Mouse (Mus musculus) heart, embryonic 16.5 days (tissue): ENCODE data around the gene Scap. TPM values are rescaled to one million over a fixed set of nuclear protein-coding genes. Genes with fewer than 3 reads are reported as not detected.
"Not testable (repeated sequence)": the region's sequence is repeated elsewhere in the genome, so short reads cannot be mapped to it uniquely, and the experiment has no call there.

Experiments
- ATAC-seq: fragments of 200-750 bp; cut with Nextera tagmentation; replicated peaks from 2 replicates; pipeline ENCODE4 v1.8.0; 2017; ENCODE audit warnings: moderate number of reproducible peaks; ENCODE audit not compliant: insufficient read depth, low FRiP score; ENCODE audit errors: extremely low read depth
- H3K27ac ChIP-seq: fragments of 300-500 bp; sonication (generic); 2 replicates; pipeline ENCODE4 v1.5.1; 2014; ENCODE audit warnings: mild to moderate bottlenecking, low read length, control low read depth, moderate library complexity
- H3K27me3 ChIP-seq: fragments of 300-500 bp; sonication (generic); 2 replicates; pipeline ENCODE4 v1.6.1; 2014; ENCODE audit warnings: low read length, mixed read lengths; ENCODE audit not compliant: control insufficient read depth, insufficient read depth
- H3K36me3 ChIP-seq: fragments of 300-500 bp; sonication (generic); 2 replicates; pipeline ENCODE4 v1.6.1; 2014; ENCODE audit not compliant: control insufficient read depth, insufficient read depth
- H3K4me1 ChIP-seq: fragments of 300-500 bp; sonication (generic); 2 replicates; pipeline ENCODE4 v1.6.1; 2014; ENCODE audit warnings: low read length, mixed read lengths; ENCODE audit not compliant: control insufficient read depth, insufficient read depth
- H3K4me2 ChIP-seq: fragments of 300-500 bp; sonication (generic); 2 replicates; pipeline ENCODE4 v1.6.1; 2014; ENCODE audit warnings: low read depth, mild to moderate bottlenecking, control low read depth, low read length
- H3K4me3 ChIP-seq: fragments of 300-500 bp; sonication (generic); 2 replicates; pipeline ENCODE4 v1.5.1; 2014; ENCODE audit warnings: mild to moderate bottlenecking, control low read depth, low read length
- H3K9ac ChIP-seq: fragments of 300-500 bp; sonication (generic); 2 replicates; pipeline ENCODE4 v1.6.1; 2014; ENCODE audit warnings: low read length, control low read depth
- H3K9me3 ChIP-seq: fragments of 300-500 bp; sonication (generic); replicated peaks from 2 replicates; pipeline ENCODE4 v1.6.1; 2016; ENCODE audit warnings: low read length; ENCODE audit not compliant: control insufficient read depth
- WGBS: fragments of 180-500 bp; shearing (Covaris S2); extraction: QIAGEN DNeasy Blood & Tissue Kit; methylation state at CpG from one replicate; pipeline ENCODE4 v1.1.7; 2014; 5-methylcytosine and 5-hydroxymethylcytosine counted together
- polyA plus RNA-seq: library from polyadenylated mRNA; unstranded; fragments of >200 nt; fragmentation: Nextera tagmentation; extraction: Ambion mirVana; gene quantifications from 2 replicates; pipeline ENCODE4 v1.2.1, GENCODE M21; 2015

Gene Scap
- polyA plus RNA-seq, 1 experiment from 2014 or later = 22.2 TPM

GRCm38 (mm10) chr9:110384369-110384929 is 51.4 kb downstream of the Scap start:
- no peak for ATAC-seq
- Histone ChIP-seq H3K36me3 (peaks cover 46% of the 10 kb centered on the region), H3K4me1 (no peaks in the 10 kb centered on the region), H3K9ac (no peak overlapping the region), H3K4me2 (no peak overlapping the region), H3K4me3 (no peak overlapping the region), H3K27me3 (no peaks in the 10 kb centered on the region), H3K9me3 (no peaks in the 10 kb centered on the region), H3K27ac (no peak overlapping the region)
- 85% methylated on average over 7 of the region's 7 CpGs for WGBS

GRCm38 (mm10) chr9:110388011-110388410 is 54.9 kb downstream of the Scap start:
- ATAC-seq = no peak
- Histone ChIP-seq H3K27me3 (no peaks in the 10 kb centered on the region), H3K4me3 (no peak overlapping the region), H3K9ac (no peak overlapping the region), H3K36me3 (peaks cover 55% of the 10 kb centered on the region), H3K9me3 (no peaks in the 10 kb centered on the region), H3K4me1 (no peaks in the 10 kb centered on the region), H3K27ac (no peak overlapping the region), H3K4me2 (no peak overlapping the region)
- WGBS = 87% methylated on average over 7 of the region's 7 CpGs

- Histone ChIP-seq H3K4me2 (no peak overlapping the region), H3K4me3 (no peak overlapping the region), H3K27me3 (no peaks in the 10 kb centered on the region), H3K36me3 (peaks cover 38% of the 10 kb centered on the region), H3K9me3 (no peaks in the 10 kb centered on the region), H3K9ac (no peak overlapping the region), H3K27ac (no peak overlapping the region), H3K4me1 (no peaks in the 10 kb centered on the region)
- no peak for ATAC-seq
- 77% methylated on average over 3 of the region's 3 CpGs for WGBS
These were observed 57.8 kb downstream of the Scap start for GRCm38 (mm10) chr9:110390843-110391242.

- Histone ChIP-seq H3K36me3 (peaks cover 33% of the 10 kb centered on the region), H3K4me3 (no peak overlapping the region), H3K27me3 (no peaks in the 10 kb centered on the region), H3K27ac (no peak overlapping the region), H3K4me1 (no peaks in the 10 kb centered on the region), H3K4me2 (no peak overlapping the region), H3K9ac (no peak overlapping the region), H3K9me3 (no peaks in the 10 kb centered on the region)
- WGBS = 86% methylated on average over 4 of the region's 4 CpGs
- no peak for ATAC-seq
These were observed 60.2 kb downstream of the Scap start for GRCm38 (mm10) chr9:110393295-110393694.

DNA sequence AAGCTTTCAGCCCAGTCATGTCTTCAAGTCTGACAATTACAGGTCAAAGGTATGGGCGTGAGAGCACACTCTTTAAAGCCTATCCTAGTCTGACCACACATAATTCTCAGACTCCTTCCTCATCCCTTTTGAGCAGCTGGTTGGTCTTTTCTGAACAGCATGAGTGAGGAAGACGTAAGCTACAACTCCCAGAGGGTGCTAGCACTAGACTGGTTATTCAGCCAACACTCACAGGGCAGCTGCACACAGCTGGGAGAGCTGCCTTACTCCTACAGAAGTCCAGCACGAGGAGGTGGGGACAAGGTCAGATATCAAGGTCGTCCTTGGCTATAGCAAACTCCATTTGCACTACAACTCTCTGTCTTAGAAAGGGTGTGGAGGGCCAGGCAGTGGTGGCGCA is 67.6 kb downstream of the Scap start:
- no peak; the same call in 1 of the 2 replicates for ATAC-seq
- Histone ChIP-seq H3K27me3 (no peaks in the 10 kb centered on the region), H3K9me3 (no peaks in the 10 kb centered on the region), H3K4me3 (no peak overlapping the region), H3K36me3 (peaks cover 8% of the 10 kb centered on the region), H3K4me1 (peaks cover 8% of the 10 kb centered on the region; the same call in 1 of the 2 replicates), H3K4me2 (no peak overlapping the region), H3K9ac (no peak overlapping the region), H3K27ac (no peak overlapping the region)
- WGBS = 68% methylated on average over 5 of the region's 5 CpGs

GRCm38 (mm10) chr9:110402731-110403130 is 69.6 kb downstream of the Scap start:
- 92% methylated on average over 2 of the region's 2 CpGs for WGBS

GRCm38 (mm10) chr9:110403240-110403639 is 70.2 kb downstream of the Scap start:
- not testable (repeated sequence) for H3K36me3 ChIP-seq, H3K9me3 ChIP-seq, H3K9ac ChIP-seq, H3K27ac ChIP-seq, H3K4me3 ChIP-seq, ATAC-seq, H3K27me3 ChIP-seq, H3K4me2 ChIP-seq
- H3K4me1 ChIP-seq = peaks cover 15% of the 10 kb centered on the region
- 89% methylated on average over 4 of the region's 4 CpGs for WGBS

More at GRCm38 (mm10) chr9:110402731-110403130, 69.6 kb downstream of the Scap start:
- Histone ChIP-seq H3K9me3 (no peaks in the 10 kb centered on the region), H3K4me1 (peaks cover 15% of the 10 kb centered on the region), H3K4me3 (no peak overlapping the region), H3K9ac (no peak overlapping the region), H3K4me2 (no peak overlapping the region), H3K27me3 (no peaks in the 10 kb centered on the region), H3K27ac (no peak overlapping the region), H3K36me3 (peaks cover 3% of the 10 kb centered on the region)
- no peak for ATAC-seq

GRCm38 (mm10) chr9:110407311-110408098 is 74.4 kb downstream of the Scap start:
- no peaks in the 10 kb centered on the region for H3K36me3 ChIP-seq
- H3K27me3 ChIP-seq = no peaks in the 10 kb centered on the region
- H3K27ac ChIP-seq = peak overlapping the region; percentile 79
- peak overlapping the region; percentile 83 for H3K4me2 ChIP-seq
- peak overlapping the region; percentile 92 for H3K9ac ChIP-seq
- H3K4me3 ChIP-seq = peak overlapping the region; percentile 64
- 1% methylated on average over 41 of the region's 41 CpGs for WGBS
- H3K4me1 ChIP-seq = peaks cover 7% of the 10 kb centered on the region
- ATAC-seq = peak; percentile 64
- H3K9me3 ChIP-seq = no peaks in the 10 kb centered on the region

DNA sequence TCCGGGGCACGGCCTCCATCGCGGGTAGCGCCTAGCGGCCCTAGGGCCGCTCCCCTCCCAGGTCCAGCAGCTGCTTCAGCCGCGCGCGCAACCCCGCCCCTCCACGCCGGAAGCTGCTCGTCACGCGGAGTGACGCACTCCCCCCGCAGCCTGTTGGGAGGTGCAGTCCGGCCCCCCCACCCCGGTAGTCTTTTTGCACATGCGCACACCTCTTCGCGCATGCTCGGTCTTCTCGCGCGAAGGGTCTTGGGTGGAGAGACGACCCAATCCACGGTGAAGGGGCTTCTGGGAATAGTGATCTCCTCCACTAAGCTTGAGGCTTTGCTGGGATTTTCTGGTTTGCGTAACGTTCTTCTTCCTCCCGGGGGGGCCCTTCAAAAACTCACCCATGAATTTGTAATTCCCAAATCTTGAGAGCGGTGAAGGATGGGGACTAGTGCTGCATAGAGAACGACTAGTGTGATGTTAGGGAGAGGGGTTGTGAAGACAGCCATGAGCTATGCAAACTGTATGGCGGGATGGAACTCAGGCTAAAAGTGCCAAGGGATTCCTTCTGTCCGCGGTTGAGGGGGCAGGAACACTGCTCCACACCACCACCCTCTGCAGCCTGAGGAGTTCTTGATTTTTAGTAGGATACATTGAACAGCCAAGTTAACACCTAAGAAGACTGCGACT is 75.1 kb downstream of the Scap start, which contains the start of gene Ptpn23:
Gene Ptpn23 (minus strand): TSS at position 115 of the 675 bp plus-strand sequence.
- peak within 1 kb of the TSS; percentile 87 for H3K27ac ChIP-seq
- 1% methylated on average over 39 of the region's 39 CpGs for WGBS
- peak; percentile 95 for ATAC-seq
- no peaks in the 10 kb centered on the region for H3K36me3 ChIP-seq
- H3K4me2 ChIP-seq = peak within 1 kb of the TSS; percentile 83
- no peaks in the 10 kb centered on the region for H3K9me3 ChIP-seq
- H3K27me3 ChIP-seq = no peaks in the 10 kb centered on the region
- peaks cover 9% of the 10 kb centered on the region for H3K4me1 ChIP-seq
- peak within 1 kb of the TSS; percentile 92 for H3K9ac ChIP-seq
- peak within 1 kb of the TSS; percentile 64 for H3K4me3 ChIP-seq
